Mouse (Mus musculus) heart, postnatal 0 days (tissue): Measurements from ENCODE around the gene Ihh. TPM values are rescaled to one million over a fixed set of nuclear protein-coding genes. Genes with fewer than 3 reads are reported as not detected.
A peak's percentile ranks its signal among the peaks of the same experiment; 100 is the strongest.

ENCODE experiments used
- ATAC-seq: fragments of 200-750 bp; cut with Nextera tagmentation; 2 replicates; pipeline ENCODE4 v1.8.0; 2017; ENCODE audit warnings: low read depth, moderate number of reproducible peaks, moderate library complexity; ENCODE audit not compliant: insufficient read depth
- DNase-seq: peaks from one replicate; pipeline ENCODE4 v3.0.0-alpha.2; 2016; ENCODE audit warnings: low spot score
- H3K27ac ChIP-seq: fragments of 300-500 bp; sonication (generic); 2 replicates; pipeline ENCODE4 v1.5.1; 2014; ENCODE audit warnings: low read depth, mild to moderate bottlenecking
- H3K27me3 ChIP-seq: fragments of 300-500 bp; sonication (generic); 2 replicates; pipeline ENCODE4 v1.6.1; 2014; ENCODE audit warnings: low read length, mixed read lengths; ENCODE audit not compliant: control insufficient read depth, insufficient read depth
- H3K36me3 ChIP-seq: fragments of 300-500 bp; sonication (generic); replicated peaks from 2 replicates; pipeline ENCODE4 v1.6.1; 2014; ENCODE audit warnings: low read length, mixed read lengths; ENCODE audit not compliant: control insufficient read depth, insufficient read depth
- H3K4me1 ChIP-seq: fragments of 300-500 bp; sonication (generic); 2 replicates; pipeline ENCODE4 v1.6.1; 2014; ENCODE audit warnings: antibody characterized with exemption; ENCODE audit not compliant: control insufficient read depth, insufficient read depth
- H3K4me2 ChIP-seq: fragments of 300-500 bp; sonication (generic); 2 replicates; pipeline ENCODE4 v1.6.1; 2014; ENCODE audit warnings: low read depth, mild to moderate bottlenecking, low read length, moderate library complexity
- H3K4me3 ChIP-seq: fragments of 300-500 bp; sonication (generic); 2 replicates; pipeline ENCODE4 v1.5.1; 2014; ENCODE audit warnings: low read depth, low read length
- H3K9ac ChIP-seq: fragments of 300-500 bp; sonication (generic); replicated peaks from 2 replicates; pipeline ENCODE4 v1.6.1; 2014; ENCODE audit warnings: low read depth, low read length, mixed read lengths
- H3K9me3 ChIP-seq: fragments of 300-500 bp; sonication (generic); replicated peaks from 2 replicates; pipeline ENCODE4 v1.6.1; 2016; ENCODE audit warnings: low read length; ENCODE audit not compliant: control insufficient read depth
- CTCF ChIP-seq: IDR thresholded peaks from 2 replicates; pipeline ENCODE4 v1.5.1; 2016; ENCODE audit warnings: antibody characterized with exemption, control low read depth, low read depth
- EP300 ChIP-seq: IDR thresholded peaks from 2 replicates; pipeline ENCODE4 v1.6.1; 2016; ENCODE audit warnings: antibody characterized with exemption, low read depth
- WGBS: fragments of 180-500 bp; shearing (Covaris S2); extraction: QIAGEN DNeasy Blood & Tissue Kit; methylation state at CpG from one replicate; pipeline ENCODE4 v1.1.7; 2014; 5-methylcytosine and 5-hydroxymethylcytosine counted together
- polyA plus RNA-seq: library from polyadenylated mRNA; unstranded; fragments of >200 nt; fragmentation: Nextera tagmentation; extraction: Ambion mirVana; gene quantifications from 2 replicates; pipeline ENCODE4 v1.2.1, GENCODE M21; 2015
- total RNA-seq: library from RNA; depleted of rRNA; stranded (reverse); fragments of >200 nt; gene quantifications from 2 replicates; pipeline ENCODE4 v1.2.3, GENCODE M21; 2014; ENCODE audit warnings: low replicate concordance

The Ihh gene
- total and polyA plus RNA-seq, 2 experiments from 2014 or later, result 0.05 TPM; not detected in 1

DNA sequence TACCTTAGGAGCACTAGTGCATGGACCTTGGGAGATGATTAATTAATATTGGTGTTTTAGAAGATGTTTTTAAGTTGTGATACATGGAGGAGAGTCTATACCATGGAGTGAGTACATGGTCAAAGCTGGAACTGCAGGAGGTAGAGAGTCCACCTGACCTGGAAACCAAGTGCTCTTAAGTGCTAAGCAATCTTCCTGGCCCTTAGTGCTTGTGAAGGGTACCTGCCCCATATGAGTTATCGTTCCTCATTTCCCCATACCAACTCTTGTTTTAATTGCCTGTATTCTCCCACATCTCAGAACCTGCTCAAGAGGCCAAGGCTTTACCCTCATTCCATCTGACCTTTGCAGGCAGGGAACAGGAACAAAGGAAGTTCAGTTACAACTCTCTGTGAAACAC lies 24.5 kb upstream of the Ihh start:
- H3K27ac ChIP-seq, result no peak overlapping the region
- no peaks in the 10 kb centered on the region for H3K4me1 ChIP-seq
- 88% methylated on average over 1 of the region's 1 CpGs for WGBS
- ATAC-seq, result no peak
- H3K36me3 ChIP-seq, result no peaks in the 10 kb centered on the region
- H3K9ac ChIP-seq, result no peak overlapping the region
- H3K27me3 ChIP-seq, result no peaks in the 10 kb centered on the region
- no peak for DNase-seq
- H3K9me3 ChIP-seq, result no peaks in the 10 kb centered on the region
- no peak overlapping the region for H3K4me3 ChIP-seq
- H3K4me2 ChIP-seq, result no peak overlapping the region
- TF ChIP-seq EP300 (no peak), CTCF (no peak)

DNA sequence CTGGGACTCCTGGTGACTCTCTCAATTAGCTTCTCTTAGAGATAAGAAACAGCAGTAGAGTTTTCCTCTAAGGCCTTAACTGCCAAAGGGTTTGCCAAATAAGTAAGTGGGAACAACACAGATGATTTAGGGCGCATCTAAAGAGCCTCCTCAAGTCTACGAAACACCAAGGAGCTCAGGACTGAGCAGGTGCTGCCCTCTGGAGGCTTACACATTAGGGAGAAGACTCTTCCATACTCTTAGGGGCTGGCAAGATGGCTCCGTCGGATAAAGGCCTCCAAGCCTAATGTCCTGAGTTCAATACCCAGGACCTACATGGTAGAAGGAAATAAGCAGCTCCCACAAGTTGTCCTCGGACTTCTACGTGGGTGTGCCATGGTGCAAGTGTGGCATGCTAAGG lies 22.1 kb upstream of the Ihh start:
- Histone ChIP-seq H3K9ac (no peak overlapping the region), H3K36me3 (no peaks in the 10 kb centered on the region), H3K27ac (no peak overlapping the region), H3K4me2 (no peak overlapping the region), H3K27me3 (no peaks in the 10 kb centered on the region), H3K4me3 (no peak overlapping the region), H3K4me1 (no peaks in the 10 kb centered on the region), H3K9me3 (no peaks in the 10 kb centered on the region)
- ATAC-seq (no peak), DNase-seq (no peak)
- 74% methylated on average over 6 of the region's 6 CpGs for WGBS
- no peak for TF ChIP-seq CTCF
- no peak for TF ChIP-seq EP300

DNA sequence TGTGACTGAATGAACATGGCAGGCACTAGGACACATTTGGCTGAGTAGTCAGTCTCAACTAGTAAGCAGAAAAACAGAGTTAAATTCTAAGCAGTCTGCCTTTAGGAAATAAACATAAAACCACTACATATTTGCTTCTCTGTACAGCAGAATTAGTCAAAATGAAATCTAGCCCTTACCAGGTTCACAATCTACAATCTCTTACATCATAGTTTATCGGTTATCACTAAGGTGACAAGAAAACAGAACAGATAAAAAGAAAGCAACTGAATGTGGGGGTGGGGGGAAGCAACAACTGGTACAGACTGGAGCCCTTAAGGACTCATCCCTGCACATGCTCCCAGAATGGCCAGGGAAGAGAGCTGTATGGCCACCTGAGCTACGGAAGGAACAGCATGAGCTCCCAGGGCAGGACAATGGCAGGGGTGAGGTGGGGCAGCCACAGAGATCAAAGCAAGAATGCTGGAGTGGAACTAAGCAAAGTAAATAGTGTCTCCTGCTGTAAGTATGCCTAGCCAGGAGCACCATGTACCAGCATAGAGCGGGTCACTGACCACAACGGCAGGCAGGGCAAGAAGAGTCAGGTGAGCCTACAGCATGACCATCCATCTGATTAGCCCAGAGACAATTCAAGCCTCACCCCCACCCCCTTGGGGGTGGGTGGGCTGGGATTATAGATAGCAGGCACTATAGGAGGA lies 20.0 kb upstream of the Ihh start:
- no peaks in the 10 kb centered on the region for H3K4me1 ChIP-seq
- WGBS, result 68% methylated on average over 4 of the region's 4 CpGs
- no peak overlapping the region for H3K27ac ChIP-seq
- no peak overlapping the region for H3K9ac ChIP-seq
- no peaks in the 10 kb centered on the region for H3K36me3 ChIP-seq
- no peak overlapping the region for H3K4me3 ChIP-seq
- DNase-seq (no peak), ATAC-seq (no peak)
- H3K4me2 ChIP-seq, result no peak overlapping the region
- TF ChIP-seq CTCF (no peak), EP300 (no peak)
- H3K27me3 ChIP-seq, result no peaks in the 10 kb centered on the region
- H3K9me3 ChIP-seq, result no peaks in the 10 kb centered on the region

DNA sequence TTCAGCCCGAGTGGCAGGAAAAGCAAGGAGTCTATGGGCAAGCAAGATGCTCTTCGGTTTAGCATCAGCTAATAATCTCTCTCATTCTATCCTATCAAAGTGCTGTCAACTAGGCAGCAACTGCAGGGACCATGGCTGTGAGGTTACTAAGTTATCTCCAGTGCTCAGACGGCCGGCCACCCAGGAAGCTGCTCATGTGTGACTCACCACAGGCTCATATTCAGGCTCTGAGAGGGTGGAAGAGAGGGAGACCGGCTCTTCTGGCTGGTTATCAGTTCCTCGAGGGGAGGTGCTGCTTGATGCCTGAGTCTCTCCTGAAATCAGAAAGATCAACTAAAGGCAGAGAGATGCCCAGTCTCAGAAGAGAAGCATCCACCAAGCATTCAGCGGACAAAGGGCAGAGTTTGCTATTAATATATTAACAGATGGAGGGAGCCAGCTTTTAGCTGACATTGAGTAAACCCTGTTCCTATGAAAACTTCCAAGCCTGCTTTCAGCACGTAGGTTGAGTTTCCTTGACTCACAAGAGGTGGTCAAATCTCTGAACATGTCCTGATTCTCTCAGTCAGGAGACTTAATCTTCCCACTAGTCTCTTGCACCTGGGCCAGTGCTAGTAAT lies 16.6 kb upstream of the Ihh start:
- H3K27me3 ChIP-seq, result peaks cover 8% of the 10 kb centered on the region; the same call in 1 of the 2 replicates

DNA sequence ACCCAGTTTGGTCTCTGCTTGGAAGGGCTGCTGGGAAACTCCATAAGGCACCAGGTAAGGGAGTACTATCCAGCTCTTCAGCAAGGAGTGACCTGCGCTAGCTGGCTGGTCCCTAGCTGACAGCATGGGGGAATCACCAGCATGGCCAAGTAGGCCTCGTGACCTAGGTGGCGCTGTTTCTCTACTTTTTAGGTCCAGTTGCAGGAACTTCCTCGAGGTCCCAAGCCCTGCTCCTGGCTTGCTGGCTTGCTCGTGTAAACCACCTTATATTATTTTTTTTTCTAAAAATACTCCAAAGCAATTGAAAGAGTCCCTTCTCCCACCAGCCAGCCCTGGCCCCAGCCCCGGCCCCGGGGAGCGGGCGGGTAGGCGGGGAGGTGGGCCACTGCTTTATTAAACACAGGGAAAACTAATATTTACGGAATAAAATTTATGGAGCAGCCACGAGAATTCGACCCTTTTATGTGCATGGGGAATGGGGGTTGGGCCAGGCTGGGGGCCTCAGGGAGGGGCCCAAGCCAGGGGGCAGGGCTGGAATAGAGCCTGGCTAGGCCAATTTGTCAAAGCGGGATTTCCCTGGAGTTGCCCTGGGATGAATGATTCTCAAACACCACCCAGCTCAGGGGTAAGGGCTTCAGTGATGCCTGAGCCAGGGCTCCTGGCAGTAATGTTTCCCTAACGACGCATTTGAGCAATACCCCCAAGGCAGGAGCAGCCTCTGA lies 13.2 kb upstream of the Ihh start:
- Histone ChIP-seq H3K4me1 (no peaks in the 10 kb centered on the region), H3K36me3 (no peaks in the 10 kb centered on the region), H3K9me3 (no peaks in the 10 kb centered on the region), H3K4me2 (peak overlapping the region; percentile 32; the same call in 1 of the 2 replicates), H3K27me3 (peaks cover 13% of the 10 kb centered on the region; the same call in 1 of the 2 replicates), H3K4me3 (no peak overlapping the region), H3K27ac (no peak overlapping the region), H3K9ac (no peak overlapping the region)
- ATAC-seq, result peak; percentile 62; the same call in 1 of the 2 replicates
- no peak for TF ChIP-seq EP300
- TF ChIP-seq CTCF, result peak; percentile 76
- peak; percentile 87 for DNase-seq
- 19% methylated on average over 16 of the region's 16 CpGs for WGBS

More for the DNA sequence above, 16.6 kb upstream of the Ihh start:
- H3K36me3 ChIP-seq, result no peaks in the 10 kb centered on the region
- H3K4me3 ChIP-seq, result no peak overlapping the region
- DNase-seq, result no peak
- H3K9me3 ChIP-seq, result no peaks in the 10 kb centered on the region
- no peak overlapping the region for H3K4me2 ChIP-seq
- no peak overlapping the region for H3K9ac ChIP-seq
- TF ChIP-seq CTCF (no peak), EP300 (no peak)
- WGBS, result 36% methylated on average over 8 of the region's 8 CpGs
- no peak overlapping the region for H3K27ac ChIP-seq
- ATAC-seq, result no peak
- no peaks in the 10 kb centered on the region for H3K4me1 ChIP-seq
